Comparison of ENCODE assay signal across 16 mouse cellular contexts in the genomic region with DNA sequence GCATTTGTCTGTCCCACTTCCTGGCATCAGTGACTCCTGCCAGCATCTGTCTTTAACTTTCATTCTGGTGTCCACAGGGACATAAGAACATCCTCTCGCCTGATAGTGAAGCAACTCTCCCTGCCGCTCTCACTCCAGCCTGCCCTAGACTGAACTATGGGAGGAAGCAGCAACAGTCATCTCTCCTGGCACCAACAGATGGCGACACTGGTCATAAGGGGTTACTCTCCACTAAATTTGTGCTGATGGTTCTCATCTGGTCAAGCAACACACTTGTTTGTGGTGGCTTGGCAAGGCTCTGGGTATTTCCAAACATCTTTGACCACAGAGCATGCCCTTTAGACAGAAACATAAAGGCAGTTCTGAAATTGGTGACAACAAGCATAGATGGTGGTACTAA.
DNase-seq lines count a peak whose midpoint lies in the region; ATAC-seq and TF ChIP-seq lines count a peak whose summit lies in the region.
"Had no signal": no experiment of that assay in that cellular context is flagged by ENCODE, and none has a peak within 500 bp of the region (broad histone marks: within the 10 kb centered on the region; RNA-seq: fewer than 3 reads in every experiment).

No protein-coding gene starts in this region.

- TF ChIP-seq EP300 in lung, postnatal 0 days (IDR thresholded peaks at IDR 0.05), result no peak

- H3K4me2 ChIP-seq in hindbrain, embryonic 13.5 days, result no peak overlapping the region
- H3K4me2 ChIP-seq in lung, postnatal 0 days (replicated peaks; ENCODE audit: low read depth, low read length), result no peak overlapping the region
- no peak overlapping the region for H3K4me2 ChIP-seq in forebrain, embryonic 16.5 days (ENCODE audit: low read length)
- H3K4me2 ChIP-seq: hindbrain, embryonic 15.5 days; lung, embryonic 15.5 days; midbrain, embryonic 12.5 days had no signal

- H3K4me3 ChIP-seq in hindbrain, embryonic 10.5 days, result no peak overlapping the region
- no peak overlapping the region for H3K4me3 ChIP-seq in hindbrain, embryonic 13.5 days
- H3K4me3 ChIP-seq in lung, postnatal 0 days (ENCODE audit: low read depth, low read length), result no peak overlapping the region
- H3K4me3 ChIP-seq in forebrain, embryonic 16.5 days (replicated peaks; ENCODE audit: low read length), result no peak overlapping the region
- H3K4me3 ChIP-seq: heart, adult 2 months; hindbrain, embryonic 15.5 days; lung, embryonic 15.5 days; midbrain, embryonic 12.5 days had no signal

- peak; percentile 36 for TF ChIP-seq CTCF in lung, postnatal 0 days (IDR thresholded peaks at IDR 0.05)

- peak; percentile 5 for DNase-seq in hindbrain, embryonic 10.5 days (ENCODE audit: low spot score)
- peak; percentile 8 for DNase-seq in lung, postnatal 0 days (ENCODE audit: low spot score)
- no peak for DNase-seq in lung, adult 18-20 months
- DNase-seq in Muller cell, postnatal 12 days (ENCODE audit: inconsistent ontology term), result peak; percentile 18
- peak; percentile 6 for DNase-seq in lung, postnatal 36 days
- DNase-seq in layer of hippocampus, postnatal 25 days (ENCODE audit: extremely low spot score in 1 of 2, low spot score in 1 of 2), result no peak
- DNase-seq: cerebellum, adult 8-10 months; heart, adult 2 months; kidney, adult 2 months; liver had no signal

- H3K36me3 ChIP-seq in hindbrain, embryonic 10.5 days, result no peaks in the 10 kb centered on the region
- peaks cover 7% of the 10 kb centered on the region for H3K36me3 ChIP-seq in hindbrain, embryonic 13.5 days
- H3K36me3 ChIP-seq in lung, postnatal 0 days (ENCODE audit: insufficient read depth, low read length), result no peaks in the 10 kb centered on the region
- H3K36me3 ChIP-seq in forebrain, embryonic 16.5 days (ENCODE audit: control insufficient read depth, insufficient read depth), result 0 out of 2 replicates have a peak, but pooled peaks cover 3% of the 10 kb centered on the region
- H3K36me3 ChIP-seq: lung, embryonic 15.5 days; midbrain, embryonic 12.5 days had no signal

- ATAC-seq in hindbrain, embryonic 13.5 days (ENCODE audit: low FRiP score), result no peak
- no peak for ATAC-seq in lung, postnatal 0 days
- no peak for ATAC-seq in forebrain, embryonic 16.5 days
- ATAC-seq: forebrain, embryonic 14.5 days had no signal

- 77% methylated on average over 3 of the region's 3 CpGs for WGBS in hindbrain, embryonic 10.5 days
- 84% methylated on average over 3 of the region's 3 CpGs for WGBS in hindbrain, embryonic 13.5 days
- 69% methylated on average over 3 of the region's 3 CpGs for WGBS in lung, postnatal 0 days
- WGBS in forebrain, embryonic 16.5 days, result 82% methylated on average over 3 of the region's 3 CpGs

- H3K9ac ChIP-seq in hindbrain, embryonic 13.5 days, result no peak overlapping the region
- no peak overlapping the region for H3K9ac ChIP-seq in lung, postnatal 0 days (replicated peaks; ENCODE audit: low read depth)
- no peak overlapping the region for H3K9ac ChIP-seq in forebrain, embryonic 16.5 days (replicated peaks; ENCODE audit: low read depth, low read length)
- H3K9ac ChIP-seq: hindbrain, embryonic 15.5 days; lung, embryonic 15.5 days; midbrain, embryonic 12.5 days had no signal

- H3K9me3 ChIP-seq in hindbrain, embryonic 10.5 days, result no peaks in the 10 kb centered on the region
- H3K9me3 ChIP-seq in hindbrain, embryonic 13.5 days, result no peaks in the 10 kb centered on the region
- no peaks in the 10 kb centered on the region for H3K9me3 ChIP-seq in lung, postnatal 0 days (ENCODE audit: low read length)
- H3K9me3 ChIP-seq in forebrain, embryonic 16.5 days (ENCODE audit: control insufficient read depth, low read length), result no peaks in the 10 kb centered on the region
- H3K9me3 ChIP-seq: hindbrain, embryonic 15.5 days; lung, embryonic 15.5 days; midbrain, embryonic 12.5 days had no signal

- no peaks in the 10 kb centered on the region for H3K4me1 ChIP-seq in hindbrain, embryonic 10.5 days (replicated peaks)
- H3K4me1 ChIP-seq in hindbrain, embryonic 13.5 days (replicated peaks), result 0 out of 2 replicates have a peak, but pooled peaks cover 3% of the 10 kb centered on the region
- H3K4me1 ChIP-seq in lung, postnatal 0 days (ENCODE audit: insufficient read depth, low read depth, low read length), result no peaks in the 10 kb centered on the region
- H3K4me1 ChIP-seq in forebrain, embryonic 16.5 days (replicated peaks; ENCODE audit: control insufficient read depth, insufficient read depth, low read length), result no peaks in the 10 kb centered on the region; the same call in 1 of the 2 replicates
- H3K4me1 ChIP-seq: lung, embryonic 15.5 days; midbrain, embryonic 12.5 days had no signal

- H3K27ac ChIP-seq in hindbrain, embryonic 10.5 days, result no peak overlapping the region
- H3K27ac ChIP-seq in hindbrain, embryonic 13.5 days, result no peak overlapping the region
- H3K27ac ChIP-seq in lung, postnatal 0 days (ENCODE audit: low read length), result no peak overlapping the region
- no peak overlapping the region for H3K27ac ChIP-seq in forebrain, embryonic 16.5 days (ENCODE audit: low read length)
- H3K27ac ChIP-seq: heart, adult 2 months; hindbrain, embryonic 15.5 days; lung, embryonic 15.5 days; midbrain, embryonic 12.5 days had no signal

- H3K27me3 ChIP-seq in hindbrain, embryonic 10.5 days (ENCODE audit: insufficient read depth, poor library complexity, severe bottlenecking), result no peaks in the 10 kb centered on the region
- no peaks in the 10 kb centered on the region for H3K27me3 ChIP-seq in hindbrain, embryonic 13.5 days
- H3K27me3 ChIP-seq in lung, postnatal 0 days (replicated peaks; ENCODE audit: insufficient read depth, low read length), result no peaks in the 10 kb centered on the region
- H3K27me3 ChIP-seq in forebrain, embryonic 16.5 days (replicated peaks; ENCODE audit: control insufficient read depth, insufficient read depth, low read length), result no peaks in the 10 kb centered on the region
- H3K27me3 ChIP-seq: hindbrain, embryonic 15.5 days; lung, embryonic 15.5 days; midbrain, embryonic 12.5 days had no signal

Comparison
In these comparisons a context has a peak if more than half of its experiments do, and no peak if none do; other contexts are left out.
1. DNase-seq: peak in hindbrain, embryonic 10.5 days (single experiment), lung, postnatal 0 days (single experiment), Muller cell, postnatal 12 days (single experiment) and lung, postnatal 36 days (single experiment); none in lung, adult 18-20 months (0 of 2) and layer of hippocampus, postnatal 25 days (0 of 2).